Mouse (Mus musculus): Measurements from ENCODE around the gene Dgka. TPM values are rescaled to one million over a fixed set of nuclear protein-coding genes. Genes with fewer than 3 reads are reported as not detected.
A peak's percentile ranks its signal among the peaks of the same experiment; 100 is the strongest.
"Not testable (repeated sequence)": the region's sequence is repeated elsewhere in the genome, so short reads cannot be mapped to it uniquely, and the experiment has no call there.

Dgka gene
- total RNA-seq, 2 experiments from 2014 or later: 2.5 to 9.6 TPM

DNA sequence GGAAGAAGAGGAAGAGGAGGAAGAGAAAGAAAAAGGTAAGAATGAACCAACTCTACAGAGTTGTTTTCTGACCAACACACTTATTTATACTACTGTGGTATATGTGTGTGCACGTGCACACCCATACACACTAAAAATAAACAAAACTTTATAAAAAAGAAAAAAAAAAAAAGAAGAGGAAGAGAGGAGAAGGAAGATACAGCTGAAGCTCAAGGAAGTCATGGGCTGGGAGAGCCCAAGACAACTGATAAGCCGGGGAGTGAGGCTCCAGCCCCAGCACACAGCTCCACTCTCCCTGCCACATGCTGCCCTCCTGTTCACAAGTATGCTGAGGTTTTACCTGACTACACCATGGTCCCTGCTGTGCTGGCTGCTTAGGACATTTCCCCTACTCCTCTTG lies 4.4 kb downstream of the Dgka start:
- no peak for ATAC-seq (replicated peaks; ENCODE audit: low FRiP score, poor library complexity, severe bottlenecking)

- ATAC-seq (replicated peaks; ENCODE audit: low FRiP score, poor library complexity, severe bottlenecking): no peak
Observed at GRCm38 (mm10) chr10:128737435-128737834, 7.2 kb downstream of the Dgka start.

GRCm38 (mm10) chr10:128731992-128732391 lies 12.7 kb downstream of the Dgka start:
- ATAC-seq (replicated peaks; ENCODE audit: low FRiP score, poor library complexity, severe bottlenecking): no peak

GRCm38 (mm10) chr10:128731002-128731433 lies 13.6 kb downstream of the Dgka start:
- peak; percentile 74 for ATAC-seq (replicated peaks; ENCODE audit: low FRiP score, poor library complexity, severe bottlenecking)

- ATAC-seq (replicated peaks; ENCODE audit: low FRiP score, poor library complexity, severe bottlenecking): 0 out of 2 replicates have a peak, but pooled peaks have one; percentile 28
Observed at GRCm38 (mm10) chr10:128728059-128728458, 16.6 kb downstream of the Dgka start.

DNA sequence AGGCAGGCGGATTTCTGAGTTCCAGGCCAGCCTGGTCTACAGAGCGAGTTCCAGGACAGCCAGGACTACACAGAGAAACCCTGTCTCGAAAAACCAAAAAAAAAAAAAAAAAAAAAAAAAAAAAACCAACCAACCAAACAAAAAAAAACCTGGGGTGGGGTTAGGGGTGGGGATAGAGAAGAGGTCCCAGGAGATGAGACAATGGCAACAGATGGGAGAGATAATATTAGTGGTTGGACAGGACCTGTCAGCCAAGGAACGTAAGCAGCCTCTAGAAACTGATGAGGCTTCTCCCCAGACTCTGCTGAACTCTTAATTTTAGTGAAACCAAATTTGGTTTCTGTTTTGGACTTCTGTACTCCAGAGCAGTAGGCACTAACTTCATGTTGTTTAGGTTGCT lies 19.2 kb downstream of the Dgka start:
- not testable (repeated sequence) for ATAC-seq (replicated peaks; ENCODE audit: low FRiP score, poor library complexity, severe bottlenecking)

DNA sequence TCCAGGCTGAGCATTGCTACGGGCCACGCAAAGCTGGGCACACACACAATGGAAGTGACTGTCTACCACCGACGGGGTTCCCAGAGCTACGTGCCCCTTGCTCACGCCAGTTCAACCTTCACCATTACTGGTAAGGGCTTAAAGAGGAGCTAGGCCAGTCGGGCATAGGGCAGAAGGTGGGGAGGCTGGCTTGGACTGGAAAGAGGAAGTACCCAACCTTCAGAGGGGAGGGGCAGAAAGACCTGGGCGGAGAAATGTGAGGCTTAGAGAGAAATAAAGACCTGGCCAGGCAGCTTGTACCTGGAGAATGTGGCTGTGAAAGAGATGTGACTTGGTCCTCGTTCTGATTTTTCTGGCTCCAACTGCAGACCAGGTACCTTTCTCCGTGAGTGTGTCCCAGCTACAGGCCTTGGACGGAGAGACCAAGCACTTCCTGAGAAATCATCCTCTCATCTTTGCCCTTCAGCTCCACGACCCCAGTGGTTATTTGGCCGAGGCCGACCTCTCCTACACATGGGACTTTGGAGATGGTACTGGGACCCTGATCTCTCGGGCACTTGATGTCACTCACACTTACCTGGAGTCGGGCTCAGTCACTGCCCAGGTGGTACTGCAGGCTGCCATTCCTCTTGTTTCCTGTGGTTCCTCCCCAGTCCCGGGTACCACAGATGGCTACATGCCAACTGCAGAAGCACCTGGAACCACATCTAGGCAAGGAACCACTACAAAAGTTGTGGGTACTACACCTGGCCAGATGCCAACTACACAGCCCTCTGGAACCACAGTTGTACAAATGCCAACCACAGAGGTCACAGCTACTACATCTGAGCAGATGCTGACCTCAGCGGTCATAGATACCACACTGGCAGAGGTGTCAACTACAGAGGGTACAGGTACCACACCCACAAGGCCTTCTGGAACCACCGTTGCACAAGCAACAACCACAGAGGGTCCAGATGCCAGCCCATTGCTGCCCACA lies 28.8 kb downstream of the Dgka start:
- ATAC-seq (replicated peaks; ENCODE audit: low FRiP score, poor library complexity, severe bottlenecking): 0 out of 2 replicates have a peak, but pooled peaks have one; percentile 10

- not testable (repeated sequence) for ATAC-seq (replicated peaks; ENCODE audit: low FRiP score, poor library complexity, severe bottlenecking)
Observed at GRCm38 (mm10) chr10:128711318-128711717, 33.3 kb downstream of the Dgka start.

GRCm38 (mm10) chr10:128705317-128705693 lies 39.4 kb downstream of the Dgka start:
- peak; percentile 27 for ATAC-seq (replicated peaks; ENCODE audit: low FRiP score, poor library complexity, severe bottlenecking)

GRCm38 (mm10) chr10:128704491-128705316 lies 40.0 kb downstream of the Dgka start, which contains the start of gene Cdk2:
Gene Cdk2, minus strand, starts transcription at chr10:128705031.
- ATAC-seq (replicated peaks; ENCODE audit: low FRiP score, poor library complexity, severe bottlenecking): peak; percentile 95

DNA sequence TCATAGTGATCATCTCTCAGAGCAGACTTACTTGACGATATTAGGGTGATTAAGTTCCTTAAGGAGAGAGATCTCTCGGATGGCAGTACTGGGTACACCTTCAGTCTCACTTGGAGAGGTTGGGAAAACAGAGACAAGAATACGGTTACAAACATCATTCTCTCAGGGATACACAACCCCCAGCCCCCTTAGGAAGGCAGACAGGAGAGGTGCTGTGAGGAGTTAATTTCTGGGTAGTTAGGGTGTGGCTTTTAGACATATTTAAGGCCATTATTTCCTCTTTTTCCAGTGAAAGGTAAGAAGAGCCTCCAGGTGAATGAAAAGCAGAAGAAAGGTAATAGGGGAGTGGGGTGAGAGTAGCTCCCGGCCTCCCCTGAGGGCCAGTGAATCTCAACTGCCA lies 40.8 kb downstream of the Dgka start, which contains the start of gene Pmel:
Gene Pmel, plus strand, starts transcription at position 301 of the 400 bp plus-strand sequence.
- ATAC-seq (replicated peaks; ENCODE audit: low FRiP score, poor library complexity, severe bottlenecking): peak; percentile 9; the same call in 1 of the 2 replicates

- no peak for ATAC-seq (replicated peaks; ENCODE audit: low FRiP score, poor library complexity, severe bottlenecking)
Observed at GRCm38 (mm10) chr10:128702328-128703007, 42.2 kb downstream of the Dgka start.

DNA sequence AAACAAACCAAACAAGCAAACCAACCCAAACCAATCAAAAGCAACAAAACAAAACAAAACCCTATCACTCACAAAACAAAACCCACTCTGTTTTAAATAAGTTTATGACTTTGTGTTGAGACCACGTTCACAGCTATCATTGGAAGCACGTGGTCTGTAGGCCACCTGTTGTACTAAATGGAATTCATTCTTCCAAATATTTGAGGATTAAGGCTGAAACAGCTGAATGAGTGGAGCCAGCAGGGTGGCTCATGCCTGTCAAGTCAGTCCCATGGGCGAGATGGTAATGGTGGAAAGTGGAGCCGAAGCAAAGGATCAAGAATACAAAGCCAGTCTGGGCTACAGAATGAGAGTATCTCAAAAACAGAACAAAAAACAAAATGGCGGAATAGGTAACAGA lies 43.9 kb downstream of the Dgka start:
- ATAC-seq (replicated peaks; ENCODE audit: low FRiP score, poor library complexity, severe bottlenecking): no peak

DNA sequence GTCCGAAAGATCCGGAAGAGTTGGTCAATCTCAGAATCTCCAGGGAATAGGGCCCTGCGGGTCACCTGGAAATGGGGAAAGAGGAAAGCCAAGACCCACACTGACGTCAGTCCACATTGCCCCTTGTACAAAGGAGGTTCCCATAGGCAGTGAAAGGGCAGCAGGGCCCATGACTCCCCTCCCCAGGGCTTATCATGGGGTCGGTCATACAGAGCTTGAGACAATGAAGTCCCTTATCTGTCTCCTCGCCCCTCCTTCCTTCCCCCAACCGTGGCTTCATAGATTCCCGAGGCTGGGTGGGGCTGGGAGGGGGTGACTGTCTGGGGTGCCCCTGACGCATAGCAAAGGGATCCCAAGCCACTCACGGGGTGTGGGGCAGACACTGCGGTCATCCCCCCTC lies 45.0 kb downstream of the Dgka start:
- no peak for ATAC-seq (replicated peaks; ENCODE audit: low FRiP score, poor library complexity, severe bottlenecking)

DNA sequence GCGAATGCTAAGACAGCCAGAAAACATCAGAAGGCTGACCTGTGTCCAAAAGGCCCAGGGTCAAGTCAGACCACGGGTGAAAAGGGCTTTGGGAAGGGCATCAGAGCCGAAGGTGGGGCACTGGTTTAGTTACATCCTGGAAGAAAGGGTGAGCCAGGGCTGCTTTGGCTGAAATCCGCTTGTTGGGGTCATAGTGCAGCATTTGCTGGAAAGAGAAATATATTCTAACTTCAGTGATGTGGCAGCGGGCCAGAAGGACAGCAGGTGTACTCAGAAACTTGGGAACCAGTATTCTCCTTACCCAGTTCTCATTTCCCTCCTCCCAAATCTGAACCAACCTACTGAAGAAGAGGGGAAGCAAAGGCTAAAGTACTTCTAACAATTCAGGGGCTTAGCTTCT lies 45.6 kb downstream of the Dgka start:
- no peak for ATAC-seq (replicated peaks; ENCODE audit: low FRiP score, poor library complexity, severe bottlenecking)

DNA sequence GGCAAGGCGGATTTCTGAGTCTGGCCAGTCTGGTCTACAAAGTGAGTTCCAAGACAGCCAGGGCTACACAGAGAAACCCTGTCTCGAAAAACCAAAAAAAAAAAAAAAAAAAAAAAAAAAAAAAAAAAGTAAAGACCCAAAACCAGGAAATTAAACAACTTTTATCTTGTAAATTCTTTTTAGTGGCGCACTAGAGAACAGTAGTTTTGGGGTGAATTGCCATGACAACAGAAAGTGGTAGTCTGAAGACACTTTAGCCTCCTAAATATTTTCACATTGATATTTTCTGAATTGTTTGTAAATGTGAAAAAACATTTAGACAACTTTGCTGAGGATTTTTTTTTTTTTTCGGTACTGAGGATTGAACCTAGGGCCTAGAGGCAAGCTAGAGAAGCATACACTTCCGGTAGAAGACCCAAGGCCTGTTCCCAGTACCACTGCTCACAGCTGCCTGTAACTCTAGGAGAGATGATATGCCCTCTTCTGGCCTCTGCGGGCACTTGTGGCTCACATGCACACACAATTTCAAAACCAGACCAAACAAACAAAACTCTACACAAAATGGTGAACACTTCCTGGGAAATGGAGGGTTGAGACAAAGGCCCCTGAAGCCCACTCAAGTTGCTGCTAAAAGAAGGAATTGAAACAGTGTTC lies 47.5 kb downstream of the Dgka start:
- no peak for ATAC-seq (replicated peaks; ENCODE audit: low FRiP score, poor library complexity, severe bottlenecking)

DNA sequence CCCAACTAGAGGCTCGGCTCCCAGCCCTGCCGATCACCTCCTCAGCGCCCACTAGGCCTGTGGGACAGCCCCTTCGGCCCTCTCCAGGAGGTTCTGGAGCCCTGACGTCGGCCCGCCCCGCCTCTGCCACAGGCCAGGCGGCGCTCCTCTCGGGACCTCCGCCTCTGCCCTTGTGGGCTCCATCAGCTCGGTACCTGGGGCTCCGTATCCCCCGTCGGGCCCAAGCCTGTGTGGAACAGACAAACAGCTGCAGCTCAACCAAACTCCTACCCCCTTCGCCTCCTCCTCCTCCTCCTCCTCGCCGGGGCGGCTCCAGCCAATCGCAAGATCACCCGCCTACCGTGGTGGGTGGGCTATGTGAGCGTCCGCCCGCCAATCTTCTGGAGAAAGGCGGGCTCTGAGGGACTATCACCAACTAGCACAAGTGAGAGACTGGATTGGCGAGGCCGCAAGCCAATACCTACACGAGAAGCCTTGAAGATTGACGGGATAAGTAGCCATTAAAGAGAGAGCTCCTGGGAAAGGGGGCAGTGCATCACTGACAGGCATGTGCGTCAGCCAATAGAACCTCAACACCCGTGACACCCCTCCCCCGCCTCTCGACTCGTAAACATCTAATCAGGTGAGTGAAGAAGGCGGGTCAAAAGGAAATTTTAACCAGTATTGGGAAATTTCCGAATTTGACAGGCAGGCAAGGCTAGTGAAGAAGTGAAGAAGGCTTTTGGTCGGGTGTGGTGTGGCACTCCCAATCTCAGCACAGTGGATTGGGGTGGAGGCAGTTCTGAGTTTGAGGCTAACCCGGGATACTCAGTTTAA lies 48.5 kb downstream of the Dgka start, which contains the start of gene Rab5b:
Gene Rab5b, minus strand, starts transcription at position 273 of the 816 bp plus-strand sequence.
- ATAC-seq (replicated peaks; ENCODE audit: low FRiP score, poor library complexity, severe bottlenecking): peak; percentile 95

DNA sequence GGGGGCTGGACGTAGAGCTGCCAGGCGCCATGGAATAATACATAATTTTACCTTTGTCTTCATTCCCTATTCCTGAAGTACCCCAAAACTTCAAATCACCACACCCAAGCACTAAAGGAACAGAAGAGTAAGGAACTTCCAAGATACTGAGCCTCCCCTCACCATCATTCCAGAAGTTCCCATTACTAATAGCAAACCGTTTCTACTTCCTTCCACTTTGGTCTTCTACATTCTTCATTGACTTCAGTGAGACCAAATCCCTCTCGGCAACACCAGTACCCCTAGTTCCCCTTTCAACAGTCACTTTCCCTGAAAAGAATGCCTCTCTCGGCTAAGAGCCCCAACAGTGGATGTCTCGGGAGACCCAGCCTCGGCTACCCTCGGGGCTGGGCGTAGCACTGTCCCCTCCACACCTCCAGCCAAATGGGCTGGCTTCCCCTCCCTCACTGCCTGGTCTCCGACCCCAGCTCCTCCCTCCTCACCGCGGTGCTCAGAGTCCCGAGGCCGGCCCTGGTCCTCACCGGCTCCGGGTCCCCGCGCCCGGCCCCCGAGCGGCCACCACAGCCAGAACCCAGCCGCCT lies 49.2 kb downstream of the Dgka start:
- no peak; the same call in 1 of the 2 replicates for ATAC-seq (replicated peaks; ENCODE audit: low FRiP score, poor library complexity, severe bottlenecking)

Measured in erythroid progenitor cell, adult 5-6 weeks (primary cell).